Mouse (Mus musculus) olfactory bulb, adult 2 months (tissue): ENCODE data around the gene Ttc16.

ENCODE experiments used
- CTCF ChIP-seq: fragments of 200-500 bp; IDR thresholded peaks from 2 replicates; pipeline ENCODE4 v1.5.1; 2012; ENCODE audit warnings: low read depth, mild to moderate bottlenecking, low read length, moderate library complexity; ENCODE audit not compliant: insufficient read depth
- POLR2A ChIP-seq: fragments of 200-500 bp; IDR thresholded peaks from 2 replicates; pipeline ENCODE4 v1.6.1; 2012; ENCODE audit warnings: mild to moderate bottlenecking, low read depth, low read length, moderate library complexity; ENCODE audit not compliant: insufficient read depth

DNA sequence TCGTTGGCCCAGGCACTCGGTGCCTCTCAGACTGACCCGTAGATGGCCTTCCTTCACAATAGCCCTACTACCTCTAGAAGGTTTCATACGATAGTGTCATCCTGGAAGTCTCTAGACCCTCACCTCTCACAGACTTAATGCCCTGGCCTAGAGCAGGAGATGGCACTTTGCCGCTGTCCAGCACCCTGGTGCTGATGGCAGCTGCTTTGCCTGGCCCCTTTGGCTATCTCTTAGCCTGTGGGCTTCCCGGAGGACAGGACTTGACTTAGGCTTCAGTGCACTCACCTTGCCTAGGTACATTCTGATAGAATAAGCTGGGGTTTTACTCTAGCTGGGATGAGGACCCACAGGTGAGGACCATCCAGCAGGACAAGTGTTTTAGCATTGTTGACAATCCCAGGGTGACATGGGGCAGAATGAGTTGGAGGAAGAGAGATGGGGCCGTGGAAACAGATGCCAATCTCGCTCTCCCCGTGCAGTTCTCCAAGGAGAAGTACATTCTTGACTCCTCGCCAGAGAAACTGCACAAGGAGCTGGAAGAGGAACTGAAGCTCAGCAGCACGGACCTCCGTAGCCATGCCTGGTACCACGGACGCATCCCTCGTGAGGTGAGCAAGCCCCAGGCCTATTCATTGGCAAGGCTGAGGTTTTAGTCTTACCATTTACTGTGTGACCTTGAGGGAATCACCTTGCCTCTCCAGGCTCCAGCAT lies 31.0 kb downstream of the Ttc16 start:
- TF ChIP-seq CTCF (no peak), POLR2A (no peak)
